Mouse (Mus musculus) heart, embryonic 14.5 days (tissue): Measurements from ENCODE around the gene Trio. TPM values are rescaled to one million over a fixed set of nuclear protein-coding genes. Genes with fewer than 3 reads are reported as not detected.

ENCODE experiments used
- ATAC-seq: fragments of 200-750 bp; cut with Nextera tagmentation; 2 replicates; pipeline ENCODE4 v1.8.0; 2017; ENCODE audit warnings: low read depth, moderate TSS enrichment; ENCODE audit not compliant: insufficient number of reproducible peaks, insufficient read depth, low FRiP score
- H3K27ac ChIP-seq, 2 experiments: fragments of 200-500 bp in 1 of 2; fragments of 300-500 bp in 1 of 2; sonication (generic) in 1 of 2; replicated peaks in 1 of 2; 2 replicates each; pipeline ENCODE4 v1.5.1; 2012 to 2014; ENCODE audit warnings: low read depth in 2 of 2, low read length in 2 of 2, control low read depth in 1 of 2, mild to moderate bottlenecking in 1 of 2, mixed read lengths in 1 of 2; ENCODE audit not compliant: control insufficient read depth in 1 of 2, insufficient read depth in 1 of 2
- H3K27me3 ChIP-seq: fragments of 300-500 bp; sonication (generic); 2 replicates; pipeline ENCODE4 v1.6.1; 2014; ENCODE audit warnings: mild to moderate bottlenecking, low read length, control low read depth; ENCODE audit not compliant: control insufficient read depth, insufficient read depth
- H3K36me3 ChIP-seq: fragments of 300-500 bp; sonication (generic); 2 replicates; pipeline ENCODE4 v1.6.1; 2014; ENCODE audit warnings: mild to moderate bottlenecking, control low read depth, low read length, mixed read lengths; ENCODE audit not compliant: control insufficient read depth, insufficient read depth
- H3K4me1 ChIP-seq, 2 experiments: fragments of 200-500 bp in 1 of 2; fragments of 300-500 bp in 1 of 2; sonication (generic) in 1 of 2; 2 replicates each; pipeline ENCODE4 v1.6.1; 2012 to 2014; ENCODE audit warnings: low read length in 2 of 2, control low read depth in 1 of 2, mixed read lengths in 1 of 2; ENCODE audit not compliant: control insufficient read depth in 2 of 2, insufficient read depth in 2 of 2
- H3K4me2 ChIP-seq: fragments of 300-500 bp; sonication (generic); 2 replicates; pipeline ENCODE4 v1.6.1; 2014; ENCODE audit warnings: mild to moderate bottlenecking, low read length
- H3K4me3 ChIP-seq, 2 experiments: fragments of 200-500 bp in 1 of 2; fragments of 300-500 bp in 1 of 2; sonication (generic) in 1 of 2; 2 replicates each; pipeline ENCODE4 v1.5.1; 2012 to 2014; ENCODE audit warnings: low read length in 2 of 2, mild to moderate bottlenecking in 2 of 2, control low read depth in 1 of 2, low read depth in 1 of 2, moderate library complexity in 1 of 2; ENCODE audit not compliant: control insufficient read depth in 1 of 2, insufficient read depth in 1 of 2
- H3K9ac ChIP-seq: fragments of 300-500 bp; sonication (generic); 2 replicates; pipeline ENCODE4 v1.6.1; 2014; ENCODE audit warnings: mild to moderate bottlenecking, low read length
- H3K9me3 ChIP-seq: fragments of 300-500 bp; sonication (generic); 2 replicates; pipeline ENCODE4 v1.6.1; 2016; ENCODE audit warnings: low read length, control low read depth; ENCODE audit not compliant: control insufficient read depth
- WGBS: fragments of 180-500 bp; shearing (Covaris S2); extraction: QIAGEN DNeasy Blood & Tissue Kit; methylation state at CpG from one replicate; pipeline ENCODE4 v1.1.7; 2014; 5-methylcytosine and 5-hydroxymethylcytosine counted together
- polyA plus RNA-seq: library from polyadenylated mRNA; unstranded; fragments of >200 nt; fragmentation: Nextera tagmentation; extraction: Ambion mirVana; gene quantifications from 2 replicates; pipeline ENCODE4 v1.2.1, GENCODE M21; 2014

The Trio gene
- polyA plus RNA-seq, 1 experiment from 2014 or later = 23.8 TPM

- Histone ChIP-seq H3K4me1 (peaks cover 0 to 7% of the 10 kb centered on the region in 2 experiments; a peak in 2 of 4 replicates), H3K27me3 (no peaks in the 10 kb centered on the region), H3K36me3 (no peaks in the 10 kb centered on the region), H3K9ac (no peak overlapping the region), H3K4me3 (no peak overlapping the region), H3K9me3 (no peaks in the 10 kb centered on the region), H3K27ac (peak overlapping the region in 1 of 2 experiments; percentile 32; a peak in 2 of 4 replicates), H3K4me2 (no peak overlapping the region)
- 30% methylated on average over 11 of the region's 11 CpGs for WGBS
- no peak for ATAC-seq
Observed at GRCm38 (mm10) chr15:27702031-27702971, 323.3 kb downstream of the Trio start.

- Histone ChIP-seq H3K9me3 (no peaks in the 10 kb centered on the region), H3K27me3 (no peaks in the 10 kb centered on the region), H3K4me1 (peaks cover 0 to 3% of the 10 kb centered on the region in 2 experiments; a peak in 2 of 4 replicates), H3K27ac (no peak overlapping the region), H3K9ac (no peak overlapping the region), H3K36me3 (no peaks in the 10 kb centered on the region), H3K4me3 (no peak overlapping the region), H3K4me2 (no peak overlapping the region)
- no peak for ATAC-seq
- WGBS = 86% methylated on average over 5 of the region's 5 CpGs
Observed at GRCm38 (mm10) chr15:27697632-27698031, 328.0 kb downstream of the Trio start.

DNA sequence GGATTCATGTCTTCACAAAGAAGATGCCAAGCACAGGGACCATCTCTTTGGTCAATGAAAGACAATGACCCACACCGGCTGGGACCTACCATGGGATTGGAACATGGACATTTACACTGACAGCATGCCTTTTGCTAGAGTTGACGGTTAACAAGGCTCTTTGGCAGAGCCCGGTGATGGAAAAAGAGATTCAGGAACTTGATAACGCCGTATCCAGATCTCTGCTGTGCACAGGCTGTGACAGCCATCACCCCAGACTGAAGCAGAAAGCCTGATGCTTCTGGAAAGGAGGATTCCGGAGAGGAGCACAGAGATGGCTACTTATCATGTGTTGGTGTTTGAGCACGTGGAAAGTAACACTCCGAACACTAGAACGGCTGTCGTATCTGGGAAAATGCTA, 332.4 kb downstream of the Trio start:
- H3K4me3 ChIP-seq = no peak overlapping the region
- H3K27me3 ChIP-seq = no peaks in the 10 kb centered on the region
- H3K27ac ChIP-seq = no peak overlapping the region
- H3K4me1 ChIP-seq = no peaks in the 10 kb centered on the region
- no peak overlapping the region for H3K9ac ChIP-seq
- H3K4me2 ChIP-seq = no peak overlapping the region
- 67% methylated on average over 10 of the region's 10 CpGs for WGBS
- no peaks in the 10 kb centered on the region for H3K36me3 ChIP-seq
- no peak for ATAC-seq
- no peaks in the 10 kb centered on the region for H3K9me3 ChIP-seq

DNA sequence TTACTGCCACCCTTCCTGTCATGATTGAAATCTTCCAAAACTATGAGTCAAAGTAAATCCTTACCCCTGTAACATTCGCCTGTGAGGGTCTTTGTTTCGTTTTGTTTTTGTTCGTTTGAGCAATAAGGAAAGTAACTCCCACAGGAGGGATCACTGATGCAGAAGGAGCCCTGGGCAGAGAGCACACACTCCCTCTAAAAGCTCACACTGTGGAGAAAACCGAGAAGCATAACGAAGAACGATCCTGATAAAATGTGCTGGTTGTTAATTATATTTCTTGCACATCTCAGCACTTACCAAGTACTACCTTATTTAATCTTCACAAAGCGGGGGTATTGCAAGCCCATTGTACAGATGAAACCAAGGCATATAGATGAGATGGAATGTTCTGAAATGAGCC, 333.5 kb downstream of the Trio start:
- no peak overlapping the region for H3K4me2 ChIP-seq
- WGBS = 78% methylated on average over 7 of the region's 7 CpGs
- no peak for ATAC-seq

DNA sequence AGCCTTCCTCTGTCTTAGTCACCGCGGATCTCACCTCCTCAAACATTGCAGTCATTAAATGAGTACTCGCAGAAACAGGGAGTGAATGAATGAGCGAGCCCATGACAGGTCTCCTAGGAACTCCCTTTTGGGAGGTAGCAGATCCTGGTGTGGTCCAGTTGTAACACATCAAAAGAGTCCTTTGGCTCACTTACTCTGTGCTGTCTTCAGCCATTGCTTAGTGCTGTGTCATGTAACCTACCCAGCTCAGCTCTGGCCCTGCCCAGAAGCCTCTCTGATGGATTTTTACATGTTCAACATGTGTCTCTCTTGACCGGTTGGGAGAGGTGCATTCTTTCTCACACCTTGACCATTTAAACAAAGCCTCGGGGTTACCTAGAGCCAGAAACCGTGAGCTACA, 334.4 kb downstream of the Trio start:
- WGBS = 82% methylated on average over 7 of the region's 7 CpGs
- ATAC-seq = no peak

More for the DNA sequence above, 333.5 kb downstream of the Trio start:
- Histone ChIP-seq H3K9ac (no peak overlapping the region), H3K27ac (no peak overlapping the region), H3K9me3 (no peaks in the 10 kb centered on the region), H3K4me3 (no peak overlapping the region), H3K27me3 (no peaks in the 10 kb centered on the region), H3K36me3 (no peaks in the 10 kb centered on the region), H3K4me1 (no peaks in the 10 kb centered on the region)

DNA sequence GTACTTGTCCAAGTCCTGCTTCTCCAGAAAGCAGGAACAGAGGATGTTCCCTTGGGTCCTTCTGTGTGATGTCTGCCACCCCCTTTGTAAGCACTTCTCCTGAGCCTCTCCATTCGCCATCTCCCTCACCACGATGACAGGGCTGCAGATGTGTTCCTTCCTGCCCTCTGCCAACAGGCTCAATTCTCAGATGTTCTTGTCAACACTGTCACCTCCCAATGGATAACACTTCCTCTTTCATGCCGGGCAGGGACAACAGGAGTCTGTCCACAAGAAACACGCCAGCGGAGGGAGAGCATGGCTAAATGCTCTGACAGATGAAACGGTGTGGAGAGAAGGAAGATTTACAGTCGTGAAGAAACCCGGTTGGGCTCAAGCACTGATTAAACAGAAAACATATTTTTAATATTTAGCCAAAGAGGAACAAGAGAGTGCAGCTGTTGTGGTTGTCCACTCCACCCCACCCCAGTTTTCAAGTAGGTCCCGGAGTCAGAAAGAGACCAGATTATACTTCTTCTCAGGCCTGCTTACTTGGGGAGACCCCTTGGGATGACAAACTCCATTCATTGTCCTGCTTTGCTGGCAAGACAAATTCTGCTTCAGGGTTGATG, 337.5 kb downstream of the Trio start:
- 32% methylated on average over 9 of the region's 9 CpGs for WGBS
- no peak overlapping the region for H3K27ac ChIP-seq
- no peak for ATAC-seq
- H3K4me3 ChIP-seq = no peak overlapping the region
- H3K36me3 ChIP-seq = no peaks in the 10 kb centered on the region
- H3K9me3 ChIP-seq = no peaks in the 10 kb centered on the region
- H3K9ac ChIP-seq = no peak overlapping the region
- H3K27me3 ChIP-seq = 0 out of 2 replicates have a peak, but pooled peaks cover 7% of the 10 kb centered on the region
- H3K4me1 ChIP-seq = no peaks in the 10 kb centered on the region
- H3K4me2 ChIP-seq = no peak overlapping the region

More for the DNA sequence above, 334.4 kb downstream of the Trio start:
- no peaks in the 10 kb centered on the region for H3K36me3 ChIP-seq
- no peak overlapping the region for H3K4me2 ChIP-seq
- no peaks in the 10 kb centered on the region for H3K27me3 ChIP-seq
- no peak overlapping the region for H3K4me3 ChIP-seq
- no peaks in the 10 kb centered on the region for H3K4me1 ChIP-seq
- no peak overlapping the region for H3K9ac ChIP-seq
- no peak overlapping the region for H3K27ac ChIP-seq
- no peaks in the 10 kb centered on the region for H3K9me3 ChIP-seq

DNA sequence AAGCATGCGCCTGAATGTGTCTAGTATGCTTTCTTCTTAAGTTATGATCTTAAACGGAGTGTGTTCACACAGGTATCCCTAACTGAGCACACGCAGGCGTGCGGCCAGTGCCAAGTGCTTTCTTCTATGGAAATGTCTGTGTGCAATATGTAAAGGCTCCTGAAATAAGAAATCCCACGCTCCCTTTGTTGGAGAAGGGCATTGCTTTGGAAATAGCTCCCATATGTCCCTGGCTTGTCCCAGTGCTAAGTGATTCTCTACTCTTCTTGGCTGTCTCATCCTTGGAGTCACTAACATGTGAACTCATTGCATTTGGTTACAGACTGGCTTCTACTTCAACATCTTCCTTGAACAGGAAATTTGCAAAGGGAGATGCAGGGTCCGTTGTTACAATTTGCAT, 340.8 kb downstream of the Trio start:
- H3K9me3 ChIP-seq = no peaks in the 10 kb centered on the region
- no peak overlapping the region for H3K4me2 ChIP-seq
- peaks cover 2 to 4% of the 10 kb centered on the region in 2 experiments; a peak in 2 of 4 replicates for H3K4me1 ChIP-seq
- no peak for ATAC-seq
- H3K9ac ChIP-seq = no peak overlapping the region
- peaks cover 14% of the 10 kb centered on the region; the same call in 1 of the 2 replicates for H3K27me3 ChIP-seq
- no peak overlapping the region for H3K27ac ChIP-seq
- WGBS = 79% methylated on average over 7 of the region's 7 CpGs
- H3K4me3 ChIP-seq = no peak overlapping the region
- no peaks in the 10 kb centered on the region for H3K36me3 ChIP-seq
